Mouse (Mus musculus) liver, embryonic 14.5 days (tissue): ENCODE measurements around the gene Mgll.

Source experiments
- CTCF ChIP-seq: IDR thresholded peaks from 2 replicates; pipeline ENCODE4 v1.5.1; 2016; ENCODE audit warnings: antibody characterized with exemption, low read depth, control low read depth
- EP300 ChIP-seq: IDR thresholded peaks from 2 replicates; pipeline ENCODE4 v1.6.1; 2016; ENCODE audit warnings: antibody characterized with exemption, low read depth

- TF ChIP-seq CTCF (no peak), EP300 (no peak)
Observed at GRCm38 (mm10) chr6:88858341-88858740, 134.1 kb downstream of the Mgll start.
